Mouse (Mus musculus): ENCODE results near the gene Hipk1. TPM values are rescaled to one million over a fixed set of nuclear protein-coding genes. Genes with fewer than 3 reads are reported as not detected.

Gene Hipk1
- polyA plus RNA-seq, 1 experiment from 2014 or later, result 9.8 TPM

- no peak for TF ChIP-seq CTCF (IDR thresholded peaks at IDR 0.05; ENCODE audit: low read depth)
- no peaks in the 10 kb centered on the region for H3K27me3 ChIP-seq (ENCODE audit: insufficient read depth, low read length)
- WGBS, result 90% methylated on average over 6 of the region's 6 CpGs
Observed at GRCm38 (mm10) chr3:103810967-103811366, 19.6 kb upstream of the Hipk1 start.

GRCm38 (mm10) chr3:103809799-103810150 lies 18.4 kb upstream of the Hipk1 start:
- H3K9ac ChIP-seq (ENCODE audit: low read depth, low read length), result peak overlapping the region; percentile 74
- H3K9me3 ChIP-seq (replicated peaks; ENCODE audit: low read length), result no peaks in the 10 kb centered on the region
- 2% methylated on average over 14 of the region's 14 CpGs for WGBS
- ATAC-seq (replicated peaks; ENCODE audit: low FRiP score, low read depth), result peak; percentile 23; the same call in 1 of the 2 replicates
- H3K27me3 ChIP-seq (ENCODE audit: insufficient read depth, low read length), result no peaks in the 10 kb centered on the region
- H3K36me3 ChIP-seq (ENCODE audit: insufficient read depth, low read length), result peaks cover 16% of the 10 kb centered on the region
- no peak for TF ChIP-seq CTCF (IDR thresholded peaks at IDR 0.05; ENCODE audit: low read depth)
- no peak for DNase-seq (ENCODE audit: low spot score)
- H3K4me2 ChIP-seq (ENCODE audit: low read length), result peak overlapping the region; percentile 81
- 0 out of 2 replicates have a peak, but pooled peaks cover 8% of the 10 kb centered on the region for H3K4me1 ChIP-seq (replicated peaks; ENCODE audit: insufficient read depth, low read length)
- H3K4me3 ChIP-seq (replicated peaks; ENCODE audit: low read depth, low read length), result peak overlapping the region; percentile 86
- peak overlapping the region; percentile 93 for H3K27ac ChIP-seq

More at GRCm38 (mm10) chr3:103810967-103811366, 19.6 kb upstream of the Hipk1 start:
- no peak overlapping the region for H3K4me3 ChIP-seq (replicated peaks; ENCODE audit: low read depth, low read length)
- no peak overlapping the region for H3K27ac ChIP-seq
- H3K4me2 ChIP-seq (ENCODE audit: low read length), result no peak overlapping the region
- no peaks in the 10 kb centered on the region for H3K9me3 ChIP-seq (replicated peaks; ENCODE audit: low read length)
- no peak overlapping the region for H3K9ac ChIP-seq (ENCODE audit: low read depth, low read length)
- ATAC-seq (replicated peaks; ENCODE audit: low FRiP score, low read depth) (no peak), DNase-seq (ENCODE audit: low spot score) (no peak)
- H3K4me1 ChIP-seq (replicated peaks; ENCODE audit: insufficient read depth, low read length), result 0 out of 2 replicates have a peak, but pooled peaks cover 8% of the 10 kb centered on the region
- H3K36me3 ChIP-seq (ENCODE audit: insufficient read depth, low read length), result peaks cover 13% of the 10 kb centered on the region; the same call in 1 of the 2 replicates

GRCm38 (mm10) chr3:103808891-103809798 lies 17.8 kb upstream of the Hipk1 start, which contains the start of the genes Dclre1b, Ap4b1 and Gm43064:
Dclre1b (minus strand) TSS chr3:103809444.
Ap4b1 (plus strand) TSS chr3:103809520.
Gm43064 (plus strand) TSS chr3:103809573.
- no peaks in the 10 kb centered on the region for H3K27me3 ChIP-seq (ENCODE audit: insufficient read depth, low read length)
- H3K27ac ChIP-seq, result peak within 1 kb of the TSS; percentile 93
- 0 out of 2 replicates have a peak, but pooled peaks cover 8% of the 10 kb centered on the region for H3K4me1 ChIP-seq (replicated peaks; ENCODE audit: insufficient read depth, low read length)
- peak within 1 kb of the TSS; percentile 81 for H3K4me2 ChIP-seq (ENCODE audit: low read length)
- TF ChIP-seq CTCF (IDR thresholded peaks at IDR 0.05; ENCODE audit: low read depth), result 0 out of 2 replicates have a peak, but pooled peaks have one; percentile 7
- under 1% methylated on average over 62 of the region's 70 CpGs for WGBS
- peaks cover 20% of the 10 kb centered on the region; the same call in 1 of the 2 replicates for H3K36me3 ChIP-seq (ENCODE audit: insufficient read depth, low read length)
- H3K9me3 ChIP-seq (replicated peaks; ENCODE audit: low read length), result no peaks in the 10 kb centered on the region
- H3K9ac ChIP-seq (ENCODE audit: low read depth, low read length), result peak within 1 kb of the TSS; percentile 74
- peak; percentile 96 for DNase-seq (ENCODE audit: low spot score)
- peak; percentile 96 for ATAC-seq (replicated peaks; ENCODE audit: low FRiP score, low read depth)
- H3K4me3 ChIP-seq (replicated peaks; ENCODE audit: low read depth, low read length), result peak within 1 kb of the TSS; percentile 86

GRCm38 (mm10) chr3:103805671-103806070 lies 14.3 kb upstream of the Hipk1 start:
- H3K9ac ChIP-seq (ENCODE audit: low read depth, low read length), result no peak overlapping the region
- no peak overlapping the region for H3K27ac ChIP-seq
- peaks cover 23% of the 10 kb centered on the region for H3K36me3 ChIP-seq (ENCODE audit: insufficient read depth, low read length)
- no peak for ATAC-seq (replicated peaks; ENCODE audit: low FRiP score, low read depth)
- TF ChIP-seq CTCF (IDR thresholded peaks at IDR 0.05; ENCODE audit: low read depth), result no peak
- 0 out of 2 replicates have a peak, but pooled peaks cover 11% of the 10 kb centered on the region for H3K4me1 ChIP-seq (replicated peaks; ENCODE audit: insufficient read depth, low read length)
- H3K9me3 ChIP-seq (replicated peaks; ENCODE audit: low read length), result no peaks in the 10 kb centered on the region
- no peak overlapping the region for H3K4me3 ChIP-seq (replicated peaks; ENCODE audit: low read depth, low read length)
- H3K27me3 ChIP-seq (ENCODE audit: insufficient read depth, low read length), result no peaks in the 10 kb centered on the region
- no peak overlapping the region for H3K4me2 ChIP-seq (ENCODE audit: low read length)
- WGBS, result 83% methylated on average over 1 of the region's 1 CpGs
- no peak for DNase-seq (ENCODE audit: low spot score)

GRCm38 (mm10) chr3:103802861-103803260 lies 11.5 kb upstream of the Hipk1 start:
- Histone ChIP-seq H3K36me3 (ENCODE audit: insufficient read depth, low read length) (peaks cover 23% of the 10 kb centered on the region), H3K9me3 (replicated peaks; ENCODE audit: low read length) (no peaks in the 10 kb centered on the region), H3K4me3 (replicated peaks; ENCODE audit: low read depth, low read length) (no peak overlapping the region), H3K27ac (peak overlapping the region; percentile 76), H3K4me1 (replicated peaks; ENCODE audit: insufficient read depth, low read length) (0 out of 2 replicates have a peak, but pooled peaks cover 4% of the 10 kb centered on the region), H3K9ac (ENCODE audit: low read depth, low read length) (no peak overlapping the region), H3K4me2 (ENCODE audit: low read length) (no peak overlapping the region), H3K27me3 (ENCODE audit: insufficient read depth, low read length) (no peaks in the 10 kb centered on the region)
- peak; percentile 44 for DNase-seq (ENCODE audit: low spot score)
- no peak for ATAC-seq (replicated peaks; ENCODE audit: low FRiP score, low read depth)
- no peak for TF ChIP-seq CTCF (IDR thresholded peaks at IDR 0.05; ENCODE audit: low read depth)
- WGBS, result 72% methylated on average over 8 of the region's 8 CpGs
